Mouse (Mus musculus) liver, embryonic 16.5 days (tissue): ENCODE data around the gene Ryk. TPM values are rescaled to one million over a fixed set of nuclear protein-coding genes. Genes with fewer than 3 reads are reported as not detected.

Experiments
- ATAC-seq: fragments of 200-750 bp; cut with Nextera tagmentation; 2 replicates; pipeline ENCODE4 v1.8.0; 2017; ENCODE audit warnings: low read depth, mild to moderate bottlenecking, moderate number of reproducible peaks, moderate library complexity
- H3K27ac ChIP-seq: fragments of 300-500 bp; sonication (generic); 2 replicates; pipeline ENCODE4 v1.5.1; 2014; ENCODE audit warnings: mild to moderate bottlenecking, low read length
- H3K27me3 ChIP-seq: fragments of 300-500 bp; sonication (generic); 2 replicates; pipeline ENCODE4 v1.6.1; 2014; ENCODE audit warnings: low read depth, low read length, mixed read lengths; ENCODE audit not compliant: control insufficient read depth, insufficient read depth
- H3K36me3 ChIP-seq: fragments of 300-500 bp; sonication (generic); 2 replicates; pipeline ENCODE4 v1.6.1; 2014; ENCODE audit warnings: mild to moderate bottlenecking; ENCODE audit not compliant: control insufficient read depth, insufficient read depth
- H3K4me1 ChIP-seq: fragments of 300-500 bp; sonication (generic); 2 replicates; pipeline ENCODE4 v1.6.1; 2014; ENCODE audit warnings: low read depth, low read length, mixed read lengths; ENCODE audit not compliant: control insufficient read depth
- H3K4me2 ChIP-seq: fragments of 300-500 bp; sonication (generic); 2 replicates; pipeline ENCODE4 v1.6.1; 2014; ENCODE audit warnings: low read depth, low read length, mixed read lengths
- H3K4me3 ChIP-seq: fragments of 300-500 bp; sonication (generic); 2 replicates; pipeline ENCODE4 v1.5.1; 2014; ENCODE audit warnings: low read depth, mild to moderate bottlenecking, low read length
- H3K9ac ChIP-seq: fragments of 300-500 bp; sonication (generic); 2 replicates; pipeline ENCODE4 v1.6.1; 2014; ENCODE audit warnings: low read depth, low read length
- H3K9me3 ChIP-seq: fragments of 300-500 bp; sonication (generic); replicated peaks from 2 replicates; pipeline ENCODE4 v1.6.1; 2016; ENCODE audit warnings: low read length; ENCODE audit not compliant: control insufficient read depth
- WGBS: fragments of 180-500 bp; shearing (Covaris S2); extraction: QIAGEN DNeasy Blood & Tissue Kit; methylation state at CpG from one replicate; pipeline ENCODE4 v1.1.7; 2014; ENCODE audit not compliant: insufficient replicate concordance; 5-methylcytosine and 5-hydroxymethylcytosine counted together
- polyA plus RNA-seq: library from polyadenylated mRNA; unstranded; fragments of >200 nt; fragmentation: Nextera tagmentation; extraction: Ambion mirVana; gene quantifications from 2 replicates; pipeline ENCODE4 v1.2.1, GENCODE M21; 2015

Ryk gene
- polyA plus RNA-seq, 1 experiment from 2014 or later, result 3.0 TPM

DNA sequence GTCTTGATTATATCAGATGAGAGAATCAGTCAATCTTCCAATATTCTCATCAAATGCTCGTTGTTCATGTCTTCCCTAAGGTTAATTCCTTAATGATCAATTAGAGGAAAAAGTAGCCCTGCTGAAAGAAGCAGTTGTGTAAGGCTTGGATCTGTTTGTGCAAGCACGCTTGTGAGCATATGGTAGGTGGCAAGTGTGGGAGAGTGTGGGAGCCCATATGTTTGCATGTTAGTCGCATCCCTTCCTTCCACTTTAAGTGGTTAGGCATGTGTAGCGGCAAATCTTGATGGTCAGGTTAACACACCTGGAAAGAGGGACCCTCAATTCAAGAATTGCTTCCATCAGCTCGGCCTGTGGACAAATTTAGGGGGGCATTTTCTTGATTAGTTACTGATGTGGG, 11.6 kb downstream of the Ryk start:
- no peak for ATAC-seq
- Histone ChIP-seq H3K9me3 (no peaks in the 10 kb centered on the region), H3K4me3 (no peak overlapping the region), H3K36me3 (no peaks in the 10 kb centered on the region), H3K27me3 (no peaks in the 10 kb centered on the region), H3K4me2 (no peak overlapping the region), H3K27ac (no peak overlapping the region), H3K9ac (no peak overlapping the region), H3K4me1 (peaks cover 4% of the 10 kb centered on the region)
- 67% methylated on average over 5 of the region's 5 CpGs for WGBS

DNA sequence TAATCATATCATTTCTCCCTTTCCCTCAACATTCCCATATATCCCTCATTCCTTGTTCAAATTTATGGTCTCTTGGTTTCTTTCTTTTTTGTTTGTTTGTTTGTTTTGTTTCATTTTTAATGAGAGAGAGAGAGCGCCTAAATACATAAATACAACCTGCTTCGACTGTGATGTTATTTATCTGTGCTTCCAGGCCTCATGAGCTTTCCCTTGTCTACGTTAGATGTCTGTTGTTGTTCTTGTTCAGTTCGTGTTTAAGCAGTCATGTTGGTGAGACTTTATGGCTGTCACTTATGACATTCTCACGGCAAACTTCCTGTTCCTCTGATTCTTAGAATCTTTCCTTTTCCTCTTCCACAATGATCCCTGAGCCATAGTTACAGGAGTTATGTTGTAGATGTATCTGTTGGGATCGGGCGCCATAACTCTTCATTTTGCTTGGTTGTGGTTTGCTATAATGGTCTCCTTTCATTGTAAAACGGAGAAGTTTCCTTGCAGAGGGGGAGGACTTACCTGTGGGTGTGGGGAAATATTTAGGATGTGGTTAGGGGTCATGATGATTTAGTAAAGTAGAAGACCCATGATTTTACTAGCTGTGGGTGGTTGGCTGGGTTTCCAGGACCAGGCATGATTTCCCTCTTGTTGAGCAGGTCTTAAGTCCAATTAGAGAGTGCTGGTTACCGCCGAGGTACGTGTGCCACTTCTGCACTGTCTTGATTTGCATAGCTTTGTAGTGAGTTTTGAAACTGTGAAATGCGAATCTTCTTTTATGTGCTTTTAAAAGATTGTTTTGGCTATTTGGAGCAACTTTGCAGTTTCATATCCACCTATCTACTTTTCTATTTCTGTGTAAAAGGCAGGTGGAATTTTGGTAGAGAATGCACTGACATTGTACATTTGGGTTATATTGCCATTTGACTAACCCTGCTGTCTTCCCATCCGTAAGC, 17.6 kb downstream of the Ryk start:
- no peak for ATAC-seq
- WGBS, result 57% methylated on average over 13 of the region's 13 CpGs
- no peaks in the 10 kb centered on the region; the same call in 1 of the 2 replicates for H3K9me3 ChIP-seq
- H3K27ac ChIP-seq, result no peak overlapping the region
- H3K4me1 ChIP-seq, result peaks cover 2% of the 10 kb centered on the region
- no peaks in the 10 kb centered on the region for H3K27me3 ChIP-seq
- no peak overlapping the region for H3K4me3 ChIP-seq
- H3K9ac ChIP-seq, result no peak overlapping the region
- H3K36me3 ChIP-seq, result no peaks in the 10 kb centered on the region
- H3K4me2 ChIP-seq, result no peak overlapping the region

GRCm38 (mm10) chr9:102857856-102858255, 23.1 kb downstream of the Ryk start:
- 76% methylated on average over 2 of the region's 2 CpGs for WGBS

GRCm38 (mm10) chr9:102858283-102858682, 23.6 kb downstream of the Ryk start:
- no peak overlapping the region for H3K4me2 ChIP-seq
- no peak overlapping the region for H3K4me3 ChIP-seq
- no peaks in the 10 kb centered on the region for H3K36me3 ChIP-seq
- no peak for ATAC-seq
- no peaks in the 10 kb centered on the region; the same call in 1 of the 2 replicates for H3K9me3 ChIP-seq
- H3K9ac ChIP-seq, result no peak overlapping the region
- H3K4me1 ChIP-seq, result peaks cover 8% of the 10 kb centered on the region
- no peak overlapping the region for H3K27ac ChIP-seq
- WGBS, result 75% methylated on average over 5 of the region's 5 CpGs
- H3K27me3 ChIP-seq, result no peaks in the 10 kb centered on the region

More at GRCm38 (mm10) chr9:102857856-102858255, 23.1 kb downstream of the Ryk start:
- H3K36me3 ChIP-seq, result no peaks in the 10 kb centered on the region
- H3K4me2 ChIP-seq, result no peak overlapping the region
- H3K9me3 ChIP-seq, result no peaks in the 10 kb centered on the region; the same call in 1 of the 2 replicates
- H3K4me1 ChIP-seq, result peaks cover 8% of the 10 kb centered on the region
- H3K4me3 ChIP-seq, result no peak overlapping the region
- no peak overlapping the region for H3K9ac ChIP-seq
- H3K27me3 ChIP-seq, result no peaks in the 10 kb centered on the region
- no peak overlapping the region for H3K27ac ChIP-seq
- no peak for ATAC-seq

DNA sequence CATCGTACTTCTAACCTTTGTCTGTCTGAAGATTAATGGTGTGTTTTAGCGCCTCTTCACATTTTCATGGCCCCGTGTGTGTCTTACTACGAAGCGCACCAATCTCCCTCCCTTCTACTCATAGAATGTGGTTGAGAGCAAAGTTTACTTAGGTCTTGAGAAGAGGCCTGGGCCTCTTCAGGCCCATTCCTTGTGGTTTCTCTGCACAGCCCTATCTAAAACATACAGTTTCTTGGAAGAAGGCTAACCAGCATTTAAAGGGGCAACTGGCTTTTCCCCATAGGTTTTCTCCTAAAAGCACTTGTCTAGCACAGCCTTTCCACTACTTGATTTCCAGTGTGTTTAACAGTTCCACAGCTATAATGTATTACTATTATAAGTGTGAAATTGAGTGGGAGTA, 24.7 kb downstream of the Ryk start:
- Histone ChIP-seq H3K27me3 (no peaks in the 10 kb centered on the region), H3K4me2 (no peak overlapping the region), H3K9ac (no peak overlapping the region), H3K9me3 (no peaks in the 10 kb centered on the region; the same call in 1 of the 2 replicates), H3K27ac (no peak overlapping the region), H3K4me3 (no peak overlapping the region), H3K4me1 (peaks cover 8% of the 10 kb centered on the region), H3K36me3 (no peaks in the 10 kb centered on the region)
- 74% methylated on average over 5 of the region's 5 CpGs for WGBS
- ATAC-seq, result no peak

DNA sequence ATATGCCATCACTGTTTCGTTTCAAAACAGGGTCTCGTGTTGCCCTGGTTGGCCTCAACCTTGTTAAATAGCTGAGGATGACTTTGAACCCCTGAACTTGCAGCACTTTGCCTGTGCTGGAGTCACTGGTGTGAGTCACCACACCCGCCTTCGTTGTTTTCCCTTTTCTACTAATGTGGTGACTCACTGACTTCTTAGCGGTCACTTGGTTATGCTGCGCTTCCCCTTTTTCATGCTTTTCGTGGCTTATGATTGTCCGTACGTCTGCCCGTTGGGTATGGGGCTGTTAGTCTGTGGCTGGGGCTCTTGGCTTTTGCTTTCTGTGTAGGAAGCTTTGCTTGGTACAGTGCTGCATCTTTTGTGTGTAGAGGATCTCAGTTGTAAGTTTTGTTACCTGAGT, 25.2 kb downstream of the Ryk start:
- Histone ChIP-seq H3K9ac (no peak overlapping the region), H3K4me3 (no peak overlapping the region), H3K4me2 (no peak overlapping the region), H3K27ac (no peak overlapping the region), H3K27me3 (no peaks in the 10 kb centered on the region), H3K4me1 (peaks cover 8% of the 10 kb centered on the region), H3K36me3 (no peaks in the 10 kb centered on the region), H3K9me3 (no peaks in the 10 kb centered on the region)
- no peak for ATAC-seq
- 41% methylated on average over 10 of the region's 10 CpGs for whole genome bisulfite sequencing

GRCm38 (mm10) chr9:102860802-102861469, 26.2 kb downstream of the Ryk start:
- H3K9ac ChIP-seq, result no peak overlapping the region
- peaks cover 8% of the 10 kb centered on the region for H3K4me1 ChIP-seq
- no peaks in the 10 kb centered on the region for H3K27me3 ChIP-seq
- no peak overlapping the region for H3K4me2 ChIP-seq
- ATAC-seq, result no peak
- H3K4me3 ChIP-seq, result no peak overlapping the region
- no peak overlapping the region for H3K27ac ChIP-seq
- no peaks in the 10 kb centered on the region for H3K36me3 ChIP-seq
- no peaks in the 10 kb centered on the region for H3K9me3 ChIP-seq
- 42% methylated on average over 7 of the region's 7 CpGs for WGBS

- Histone ChIP-seq H3K9me3 (no peaks in the 10 kb centered on the region), H3K4me3 (no peak overlapping the region), H3K27me3 (no peaks in the 10 kb centered on the region), H3K27ac (no peak overlapping the region), H3K4me2 (no peak overlapping the region), H3K9ac (no peak overlapping the region), H3K4me1 (peaks cover 8% of the 10 kb centered on the region), H3K36me3 (no peaks in the 10 kb centered on the region)
- WGBS, result 64% methylated on average over 7 of the region's 7 CpGs
- ATAC-seq, result peak; percentile 41
Measured at GRCm38 (mm10) chr9:102861789-102862188, 27.1 kb downstream of the Ryk start.

- Histone ChIP-seq H3K9ac (no peak overlapping the region), H3K4me3 (no peak overlapping the region), H3K27me3 (no peaks in the 10 kb centered on the region), H3K9me3 (no peaks in the 10 kb centered on the region), H3K4me2 (no peak overlapping the region), H3K36me3 (no peaks in the 10 kb centered on the region), H3K27ac (no peak overlapping the region), H3K4me1 (peaks cover 8% of the 10 kb centered on the region)
- WGBS, result 51% methylated on average over 3 of the region's 3 CpGs
- ATAC-seq, result no peak
Measured at GRCm38 (mm10) chr9:102862260-102862659, 27.5 kb downstream of the Ryk start.
